Mouse (Mus musculus): ENCODE data around the gene Tmem178b. TPM values are rescaled to one million over a fixed set of nuclear protein-coding genes. Genes with fewer than 3 reads are reported as not detected.

Tmem178b gene
- polyA plus RNA-seq, 1 experiment from 2014 or later = 0.67 TPM

DNA sequence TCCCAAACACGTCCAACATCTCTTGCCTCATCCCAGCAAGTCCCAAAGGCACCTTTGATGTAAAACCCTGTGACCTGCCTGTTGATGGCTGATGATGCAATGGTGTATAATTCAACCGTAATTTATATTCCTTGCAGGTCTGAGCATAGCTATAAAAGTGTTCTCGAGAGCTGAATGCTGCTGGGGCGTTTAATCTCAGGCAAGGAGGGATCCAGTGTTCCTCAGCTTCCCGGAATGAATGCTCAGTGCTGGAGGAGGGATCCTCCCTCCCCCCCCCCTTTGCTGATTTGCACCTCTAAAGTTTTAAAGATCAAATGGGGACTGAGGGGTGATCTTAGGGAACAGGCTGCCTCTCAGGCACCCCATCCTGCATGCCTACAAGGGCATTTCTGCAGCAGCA is 361.0 kb downstream of the Tmem178b start:
- WGBS = 50% methylated on average over 5 of the region's 5 CpGs
- Histone ChIP-seq H3K9me3 (ENCODE audit: control insufficient read depth, low read length) (no peaks in the 10 kb centered on the region), H3K4me3 (ENCODE audit: low read length) (no peak overlapping the region), H3K4me2 (ENCODE audit: low read depth, low read length) (no peak overlapping the region), H3K9ac (ENCODE audit: low read depth, low read length) (no peak overlapping the region), H3K27ac (ENCODE audit: low read length) (no peak overlapping the region), H3K27me3 (replicated peaks; ENCODE audit: control insufficient read depth, insufficient read depth, low read length) (no peaks in the 10 kb centered on the region), H3K36me3 (ENCODE audit: control insufficient read depth, insufficient read depth, low read length) (no peaks in the 10 kb centered on the region), H3K4me1 (ENCODE audit: control insufficient read depth, insufficient read depth, low read length) (no peaks in the 10 kb centered on the region)
- no peak for ATAC-seq

- H3K4me1 ChIP-seq (ENCODE audit: control insufficient read depth, insufficient read depth, low read length) = no peaks in the 10 kb centered on the region
- ATAC-seq = no peak
- no peak overlapping the region for H3K4me3 ChIP-seq (ENCODE audit: low read length)
- H3K4me2 ChIP-seq (ENCODE audit: low read depth, low read length) = no peak overlapping the region
- H3K27me3 ChIP-seq (replicated peaks; ENCODE audit: control insufficient read depth, insufficient read depth, low read length) = no peaks in the 10 kb centered on the region
- no peaks in the 10 kb centered on the region for H3K9me3 ChIP-seq (ENCODE audit: control insufficient read depth, low read length)
- no peak overlapping the region for H3K9ac ChIP-seq (ENCODE audit: low read depth, low read length)
- H3K27ac ChIP-seq (ENCODE audit: low read length) = no peak overlapping the region
- WGBS = 33% methylated on average over 10 of the region's 10 CpGs
- H3K36me3 ChIP-seq (ENCODE audit: control insufficient read depth, insufficient read depth, low read length) = no peaks in the 10 kb centered on the region
Observed at GRCm38 (mm10) chr6:40235793-40236470, 362.9 kb downstream of the Tmem178b start.

DNA sequence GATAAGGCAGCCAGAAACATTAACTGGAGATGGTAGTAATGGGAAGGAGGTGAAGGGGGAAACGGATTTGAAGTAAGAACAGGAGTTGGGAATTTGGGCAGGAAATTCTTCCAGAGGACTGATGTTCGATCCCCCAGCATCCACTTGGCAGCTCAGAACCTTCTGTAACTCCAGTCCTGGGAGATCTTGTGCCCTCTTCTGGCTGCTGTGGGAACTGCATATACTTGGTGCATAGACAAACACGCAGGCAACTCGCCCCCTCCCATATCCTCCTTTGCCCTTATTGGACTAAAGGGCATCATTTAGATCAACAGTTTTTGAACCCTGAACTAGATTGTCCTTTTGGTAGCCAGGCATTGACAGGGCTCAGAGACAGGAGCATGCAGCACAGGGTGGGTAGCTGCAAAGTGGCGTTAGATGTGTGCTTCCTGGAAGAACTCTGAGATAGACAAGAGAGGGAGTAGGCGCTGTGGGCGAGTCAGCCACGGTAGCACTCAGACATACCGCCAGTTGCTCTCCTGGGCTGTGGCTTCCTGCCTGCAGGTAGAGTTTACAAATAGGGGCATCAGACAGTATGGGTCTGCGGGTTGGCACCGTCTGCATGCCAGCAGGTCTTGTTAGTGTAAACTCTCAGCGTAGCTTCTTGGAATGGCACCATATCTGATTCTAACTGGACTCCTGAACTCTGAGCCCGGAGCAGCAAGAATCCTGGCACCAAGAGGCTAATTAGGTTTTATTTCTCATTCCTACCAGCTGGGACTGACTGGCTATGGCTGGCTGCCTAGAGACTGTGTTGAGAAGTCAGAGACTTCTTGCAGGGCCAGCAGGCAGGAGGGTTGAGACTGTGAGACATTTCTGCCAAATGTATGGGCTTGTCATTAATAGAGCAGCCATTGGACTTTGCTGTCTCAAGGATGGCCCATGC is 364.0 kb downstream of the Tmem178b start:
- no peaks in the 10 kb centered on the region for H3K27me3 ChIP-seq (replicated peaks; ENCODE audit: control insufficient read depth, insufficient read depth, low read length)
- H3K4me3 ChIP-seq (ENCODE audit: low read length) = no peak overlapping the region
- WGBS = 61% methylated on average over 13 of the region's 13 CpGs
- no peak overlapping the region for H3K27ac ChIP-seq (ENCODE audit: low read length)
- H3K4me2 ChIP-seq (ENCODE audit: low read depth, low read length) = no peak overlapping the region
- H3K9me3 ChIP-seq (ENCODE audit: control insufficient read depth, low read length) = no peaks in the 10 kb centered on the region
- no peaks in the 10 kb centered on the region for H3K36me3 ChIP-seq (ENCODE audit: control insufficient read depth, insufficient read depth, low read length)
- H3K9ac ChIP-seq (ENCODE audit: low read depth, low read length) = no peak overlapping the region
- ATAC-seq = no peak
- H3K4me1 ChIP-seq (ENCODE audit: control insufficient read depth, insufficient read depth, low read length) = no peaks in the 10 kb centered on the region

DNA sequence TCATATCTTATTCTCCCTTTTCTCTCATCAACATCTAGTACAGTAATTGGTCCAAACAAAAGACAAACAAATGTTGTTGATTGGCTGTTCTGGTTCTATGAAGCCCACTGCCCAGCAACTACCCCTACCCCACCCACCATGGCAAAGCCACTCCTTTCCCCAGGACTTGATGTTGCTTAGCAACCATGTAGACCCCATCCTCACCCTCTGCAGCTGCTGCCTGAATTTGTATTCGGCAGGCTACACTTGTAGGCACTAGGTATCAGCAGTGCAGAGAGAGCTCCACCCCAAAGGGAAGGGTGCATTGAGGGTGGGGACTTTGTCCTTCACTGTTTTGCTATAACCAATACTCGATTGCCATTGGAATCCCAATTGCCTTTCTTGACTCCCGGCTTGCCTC is 365.8 kb downstream of the Tmem178b start:
- no peaks in the 10 kb centered on the region for H3K4me1 ChIP-seq (ENCODE audit: control insufficient read depth, insufficient read depth, low read length)
- 69% methylated on average over 3 of the region's 3 CpGs for WGBS
- no peak for ATAC-seq

DNA sequence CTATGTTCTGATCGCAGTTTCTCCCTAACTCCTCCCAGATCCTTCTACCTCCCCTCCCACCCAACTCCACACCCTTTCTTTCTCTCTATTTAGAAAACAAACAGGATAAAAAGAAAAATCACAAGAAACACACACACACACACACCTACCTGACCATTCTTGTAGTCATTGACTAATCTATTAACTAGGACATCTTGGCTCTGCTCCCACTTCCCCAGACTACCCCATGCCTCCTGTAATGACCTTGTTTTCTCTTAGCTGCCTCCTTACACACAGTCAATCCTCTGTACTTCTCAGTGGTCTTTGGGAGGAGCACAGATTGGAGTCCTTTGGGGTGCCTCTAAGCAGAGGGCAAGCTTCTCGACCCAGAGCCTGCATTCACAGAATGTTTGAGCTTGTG is 367.6 kb downstream of the Tmem178b start:
- Histone ChIP-seq H3K9me3 (ENCODE audit: control insufficient read depth, low read length) (no peaks in the 10 kb centered on the region), H3K4me3 (ENCODE audit: low read length) (no peak overlapping the region), H3K4me2 (ENCODE audit: low read depth, low read length) (no peak overlapping the region), H3K9ac (ENCODE audit: low read depth, low read length) (no peak overlapping the region), H3K36me3 (ENCODE audit: control insufficient read depth, insufficient read depth, low read length) (no peaks in the 10 kb centered on the region), H3K4me1 (ENCODE audit: control insufficient read depth, insufficient read depth, low read length) (no peaks in the 10 kb centered on the region), H3K27ac (ENCODE audit: low read length) (no peak overlapping the region), H3K27me3 (replicated peaks; ENCODE audit: control insufficient read depth, insufficient read depth, low read length) (no peaks in the 10 kb centered on the region)
- WGBS = 61% methylated on average over 2 of the region's 2 CpGs
- ATAC-seq = no peak

More for the DNA sequence above, 365.8 kb downstream of the Tmem178b start:
- Histone ChIP-seq H3K4me3 (ENCODE audit: low read length) (no peak overlapping the region), H3K9me3 (ENCODE audit: control insufficient read depth, low read length) (no peaks in the 10 kb centered on the region), H3K36me3 (ENCODE audit: control insufficient read depth, insufficient read depth, low read length) (no peaks in the 10 kb centered on the region), H3K27me3 (replicated peaks; ENCODE audit: control insufficient read depth, insufficient read depth, low read length) (no peaks in the 10 kb centered on the region), H3K27ac (ENCODE audit: low read length) (no peak overlapping the region), H3K4me2 (ENCODE audit: low read depth, low read length) (no peak overlapping the region), H3K9ac (ENCODE audit: low read depth, low read length) (no peak overlapping the region)

DNA sequence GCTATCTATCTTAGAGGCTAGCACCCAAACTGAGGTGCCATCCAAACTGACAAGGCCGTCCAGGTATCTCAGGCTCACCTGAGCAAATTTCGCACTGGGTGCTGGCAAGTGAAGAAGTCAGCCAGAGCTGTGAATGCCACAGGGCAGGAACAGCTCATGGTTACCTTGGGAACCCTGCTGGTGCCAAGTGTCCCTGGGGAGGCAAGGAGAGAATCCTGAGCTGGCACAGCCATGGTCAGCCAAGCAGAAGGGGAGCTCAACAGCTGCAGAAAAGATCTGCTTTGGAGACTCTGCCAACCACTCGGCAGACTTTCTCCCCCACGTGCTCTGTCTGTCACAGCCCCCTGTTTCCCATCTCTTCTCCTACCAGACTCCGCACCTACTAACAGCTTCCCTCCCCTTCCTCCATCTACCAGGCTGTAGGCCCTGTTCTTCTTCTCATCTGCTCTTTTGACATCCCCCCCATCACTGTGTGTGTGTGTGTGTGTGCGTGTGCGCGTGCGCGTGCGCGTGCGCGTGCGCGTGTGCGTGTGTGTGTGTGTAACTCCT is 374.4 kb downstream of the Tmem178b start:
- 88% methylated on average over 17 of the region's 17 CpGs for WGBS
- no peaks in the 10 kb centered on the region for H3K9me3 ChIP-seq (ENCODE audit: control insufficient read depth, low read length)
- no peaks in the 10 kb centered on the region for H3K27me3 ChIP-seq (replicated peaks; ENCODE audit: control insufficient read depth, insufficient read depth, low read length)
- peaks cover 5% of the 10 kb centered on the region; the same call in 1 of the 2 replicates for H3K4me1 ChIP-seq (ENCODE audit: control insufficient read depth, insufficient read depth, low read length)
- H3K4me2 ChIP-seq (ENCODE audit: low read depth, low read length) = no peak overlapping the region
- ATAC-seq = no peak
- no peaks in the 10 kb centered on the region for H3K36me3 ChIP-seq (ENCODE audit: control insufficient read depth, insufficient read depth, low read length)
- no peak overlapping the region for H3K27ac ChIP-seq (ENCODE audit: low read length)
- no peak overlapping the region for H3K4me3 ChIP-seq (ENCODE audit: low read length)
- no peak overlapping the region for H3K9ac ChIP-seq (ENCODE audit: low read depth, low read length)

DNA sequence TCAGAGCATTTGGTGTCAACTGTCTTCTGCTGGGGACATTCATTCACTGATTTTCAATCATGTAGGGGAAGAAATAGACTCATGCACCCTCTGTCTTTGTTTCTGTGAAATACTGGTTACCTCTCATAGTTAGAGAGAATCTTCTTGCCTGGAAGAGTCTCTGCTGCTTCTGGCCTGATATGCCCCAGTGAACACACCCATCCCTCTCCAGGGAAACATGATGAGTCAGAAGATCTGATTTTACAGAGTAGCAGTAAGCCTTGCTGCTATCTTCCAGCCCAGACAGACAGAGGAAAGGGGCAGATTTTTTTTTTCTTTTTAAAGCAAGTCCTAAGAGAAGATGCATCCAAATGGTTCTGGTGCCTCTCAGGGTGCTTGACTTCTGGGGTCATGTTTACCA is 376.9 kb downstream of the Tmem178b start:
- Histone ChIP-seq H3K4me1 (ENCODE audit: control insufficient read depth, insufficient read depth, low read length) (peaks cover 5% of the 10 kb centered on the region; the same call in 1 of the 2 replicates), H3K4me3 (ENCODE audit: low read length) (no peak overlapping the region), H3K9me3 (ENCODE audit: control insufficient read depth, low read length) (no peaks in the 10 kb centered on the region), H3K9ac (ENCODE audit: low read depth, low read length) (no peak overlapping the region), H3K4me2 (ENCODE audit: low read depth, low read length) (no peak overlapping the region), H3K27me3 (replicated peaks; ENCODE audit: control insufficient read depth, insufficient read depth, low read length) (no peaks in the 10 kb centered on the region), H3K36me3 (ENCODE audit: control insufficient read depth, insufficient read depth, low read length) (no peaks in the 10 kb centered on the region), H3K27ac (ENCODE audit: low read length) (no peak overlapping the region)
- ATAC-seq = no peak

DNA sequence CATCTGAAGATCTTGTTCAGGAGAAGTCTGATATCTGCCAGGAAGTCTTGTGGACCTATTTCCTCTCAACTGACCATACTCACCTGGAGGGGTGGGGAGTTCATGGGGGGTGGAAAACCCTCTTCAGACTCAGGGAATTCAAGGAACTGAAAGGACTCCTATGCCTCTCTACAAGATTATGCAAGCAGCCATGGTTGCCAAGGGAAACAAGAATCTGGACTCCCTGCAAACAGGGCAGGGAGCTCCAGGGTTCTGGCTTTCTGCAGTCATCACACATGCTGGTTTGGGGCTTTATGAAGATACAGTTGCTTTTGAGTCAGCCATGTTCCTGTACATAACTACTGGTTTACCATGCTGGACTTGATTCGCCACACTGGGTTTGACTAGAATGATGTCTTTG is 390.6 kb downstream of the Tmem178b start:
- Histone ChIP-seq H3K27me3 (replicated peaks; ENCODE audit: control insufficient read depth, insufficient read depth, low read length) (no peaks in the 10 kb centered on the region), H3K9me3 (ENCODE audit: control insufficient read depth, low read length) (no peaks in the 10 kb centered on the region), H3K4me1 (ENCODE audit: control insufficient read depth, insufficient read depth, low read length) (no peaks in the 10 kb centered on the region), H3K27ac (ENCODE audit: low read length) (no peak overlapping the region), H3K36me3 (ENCODE audit: control insufficient read depth, insufficient read depth, low read length) (no peaks in the 10 kb centered on the region), H3K9ac (ENCODE audit: low read depth, low read length) (no peak overlapping the region), H3K4me3 (ENCODE audit: low read length) (no peak overlapping the region), H3K4me2 (ENCODE audit: low read depth, low read length) (no peak overlapping the region)
- ATAC-seq = no peak
- 94% methylated on average over 1 of the region's 1 CpGs for WGBS

DNA sequence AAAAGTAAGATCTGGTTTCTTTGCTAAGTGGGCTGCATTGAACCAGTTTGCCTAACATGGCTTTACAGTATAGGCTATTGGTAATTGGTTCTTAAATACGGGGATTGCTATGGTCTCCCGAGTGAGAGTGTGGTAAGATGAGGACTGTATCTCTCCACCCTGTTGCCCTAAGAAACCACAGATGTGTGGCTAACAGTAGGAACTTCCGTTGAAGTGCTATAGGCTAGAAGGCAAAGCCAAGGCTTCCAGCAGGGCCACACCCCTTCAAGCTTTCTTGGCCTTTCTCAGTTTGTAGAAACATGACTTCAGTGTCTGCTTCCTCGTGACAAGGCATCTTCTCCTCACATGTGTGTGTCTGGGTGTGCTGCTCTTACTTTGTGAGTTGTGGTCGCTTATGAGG is 427.6 kb downstream of the Tmem178b start:
- H3K9ac ChIP-seq (ENCODE audit: low read depth, low read length) = no peak overlapping the region
- no peaks in the 10 kb centered on the region for H3K4me1 ChIP-seq (ENCODE audit: control insufficient read depth, insufficient read depth, low read length)
- no peak overlapping the region for H3K4me3 ChIP-seq (ENCODE audit: low read length)
- no peak for ATAC-seq
- WGBS = 67% methylated on average over 5 of the region's 5 CpGs
- no peaks in the 10 kb centered on the region for H3K27me3 ChIP-seq (replicated peaks; ENCODE audit: control insufficient read depth, insufficient read depth, low read length)
- no peaks in the 10 kb centered on the region for H3K9me3 ChIP-seq (ENCODE audit: control insufficient read depth, low read length)
- no peak overlapping the region for H3K27ac ChIP-seq (ENCODE audit: low read length)
- no peaks in the 10 kb centered on the region for H3K36me3 ChIP-seq (ENCODE audit: control insufficient read depth, insufficient read depth, low read length)
- no peak overlapping the region for H3K4me2 ChIP-seq (ENCODE audit: low read depth, low read length)

All from intestine, embryonic 16.5 days (tissue).